Mouse (Mus musculus): Measurements from ENCODE around the gene Tbc1d14. TPM values are rescaled to one million over a fixed set of nuclear protein-coding genes. Genes with fewer than 3 reads are reported as not detected.

The Tbc1d14 gene
- total RNA-seq (2015; ENCODE audit: low replicate concordance) = 8.1 and 15.9 TPM in 2 replicates
- 11.3 and 12.1 TPM in 2 replicates for total RNA-seq (2017; ENCODE audit: low replicate concordance)

- ATAC-seq (replicated peaks; ENCODE audit: low FRiP score, poor library complexity, severe bottlenecking) = no peak
Measured at GRCm38 (mm10) chr5:36593176-36593575, at the start of gene Tbc1d14. Gene Tbc1d14, minus strand, starts transcription at chr5:36593276.

- ATAC-seq (replicated peaks; ENCODE audit: low FRiP score, poor library complexity, severe bottlenecking) = no peak
Measured at GRCm38 (mm10) chr5:36625612-36626011, 32.5 kb upstream of the Tbc1d14 start.

- ATAC-seq (replicated peaks; ENCODE audit: low FRiP score, poor library complexity, severe bottlenecking) = no peak
Measured at GRCm38 (mm10) chr5:36623670-36624069, 30.6 kb upstream of the Tbc1d14 start.

- ATAC-seq (replicated peaks; ENCODE audit: low FRiP score, poor library complexity, severe bottlenecking) = peak; percentile 69
Measured at GRCm38 (mm10) chr5:36621058-36621449, 28.0 kb upstream of the Tbc1d14 start.

- ATAC-seq (replicated peaks; ENCODE audit: low FRiP score, poor library complexity, severe bottlenecking) = peak; percentile 81
Measured at GRCm38 (mm10) chr5:36620409-36621057, 27.5 kb upstream of the Tbc1d14 start.

- ATAC-seq (replicated peaks; ENCODE audit: low FRiP score, poor library complexity, severe bottlenecking) = no peak
Measured at GRCm38 (mm10) chr5:36618890-36619289, 25.8 kb upstream of the Tbc1d14 start.

GRCm38 (mm10) chr5:36618356-36618755 lies 25.3 kb upstream of the Tbc1d14 start:
- no peak for ATAC-seq (replicated peaks; ENCODE audit: low FRiP score, poor library complexity, severe bottlenecking)

- peak; percentile 78 for ATAC-seq (replicated peaks; ENCODE audit: low FRiP score, poor library complexity, severe bottlenecking)
Measured at GRCm38 (mm10) chr5:36614124-36614523, 21.0 kb upstream of the Tbc1d14 start.

GRCm38 (mm10) chr5:36608939-36609499 lies 15.9 kb upstream of the Tbc1d14 start:
- no peak for ATAC-seq (replicated peaks; ENCODE audit: low FRiP score, poor library complexity, severe bottlenecking)

- peak; percentile 60 for ATAC-seq (replicated peaks; ENCODE audit: low FRiP score, poor library complexity, severe bottlenecking)
Measured at GRCm38 (mm10) chr5:36603031-36603430, 10.0 kb upstream of the Tbc1d14 start.

GRCm38 (mm10) chr5:36602028-36602427 lies 9.0 kb upstream of the Tbc1d14 start:
- ATAC-seq (replicated peaks; ENCODE audit: low FRiP score, poor library complexity, severe bottlenecking) = no peak

GRCm38 (mm10) chr5:36601492-36601891 lies 8.4 kb upstream of the Tbc1d14 start:
- no peak for ATAC-seq (replicated peaks; ENCODE audit: low FRiP score, poor library complexity, severe bottlenecking)

- ATAC-seq (replicated peaks; ENCODE audit: low FRiP score, poor library complexity, severe bottlenecking) = no peak
Measured at GRCm38 (mm10) chr5:36598883-36599282, 5.8 kb upstream of the Tbc1d14 start.

GRCm38 (mm10) chr5:36597653-36598052 lies 4.6 kb upstream of the Tbc1d14 start:
- peak; percentile 42 for ATAC-seq (replicated peaks; ENCODE audit: low FRiP score, poor library complexity, severe bottlenecking)

GRCm38 (mm10) chr5:36596225-36596624 lies 3.1 kb upstream of the Tbc1d14 start:
- ATAC-seq (replicated peaks; ENCODE audit: low FRiP score, poor library complexity, severe bottlenecking) = no peak

- no peak for ATAC-seq (replicated peaks; ENCODE audit: low FRiP score, poor library complexity, severe bottlenecking)
Measured at GRCm38 (mm10) chr5:36595115-36595514, 2.0 kb upstream of the Tbc1d14 start.

- no peak for ATAC-seq (replicated peaks; ENCODE audit: low FRiP score, poor library complexity, severe bottlenecking)
Measured at GRCm38 (mm10) chr5:36594344-36594743, 1.3 kb upstream of the Tbc1d14 start.

- no peak for ATAC-seq (replicated peaks; ENCODE audit: low FRiP score, poor library complexity, severe bottlenecking)
Measured at GRCm38 (mm10) chr5:36590499-36590920, 2.6 kb downstream of the Tbc1d14 start.

GRCm38 (mm10) chr5:36584299-36584698 lies 8.8 kb downstream of the Tbc1d14 start:
- no peak for ATAC-seq (replicated peaks; ENCODE audit: low FRiP score, poor library complexity, severe bottlenecking)

GRCm38 (mm10) chr5:36581924-36582642 lies 11.0 kb downstream of the Tbc1d14 start:
- peak; percentile 92 for ATAC-seq (replicated peaks; ENCODE audit: low FRiP score, poor library complexity, severe bottlenecking)

Data from erythroblast, adult 5-6 weeks (primary cell).